Mouse (Mus musculus) lung, postnatal 14 days (tissue): ENCODE data around the gene Gpr179.
"Not testable (repeated sequence)": the region's sequence is repeated elsewhere in the genome, so short reads cannot be mapped to it uniquely, and the experiment has no call there.

Experiments used
- DNase-seq: peaks from one replicate; pipeline ENCODE4 v3.0.0; 2021

Gpr179 gene

DNA sequence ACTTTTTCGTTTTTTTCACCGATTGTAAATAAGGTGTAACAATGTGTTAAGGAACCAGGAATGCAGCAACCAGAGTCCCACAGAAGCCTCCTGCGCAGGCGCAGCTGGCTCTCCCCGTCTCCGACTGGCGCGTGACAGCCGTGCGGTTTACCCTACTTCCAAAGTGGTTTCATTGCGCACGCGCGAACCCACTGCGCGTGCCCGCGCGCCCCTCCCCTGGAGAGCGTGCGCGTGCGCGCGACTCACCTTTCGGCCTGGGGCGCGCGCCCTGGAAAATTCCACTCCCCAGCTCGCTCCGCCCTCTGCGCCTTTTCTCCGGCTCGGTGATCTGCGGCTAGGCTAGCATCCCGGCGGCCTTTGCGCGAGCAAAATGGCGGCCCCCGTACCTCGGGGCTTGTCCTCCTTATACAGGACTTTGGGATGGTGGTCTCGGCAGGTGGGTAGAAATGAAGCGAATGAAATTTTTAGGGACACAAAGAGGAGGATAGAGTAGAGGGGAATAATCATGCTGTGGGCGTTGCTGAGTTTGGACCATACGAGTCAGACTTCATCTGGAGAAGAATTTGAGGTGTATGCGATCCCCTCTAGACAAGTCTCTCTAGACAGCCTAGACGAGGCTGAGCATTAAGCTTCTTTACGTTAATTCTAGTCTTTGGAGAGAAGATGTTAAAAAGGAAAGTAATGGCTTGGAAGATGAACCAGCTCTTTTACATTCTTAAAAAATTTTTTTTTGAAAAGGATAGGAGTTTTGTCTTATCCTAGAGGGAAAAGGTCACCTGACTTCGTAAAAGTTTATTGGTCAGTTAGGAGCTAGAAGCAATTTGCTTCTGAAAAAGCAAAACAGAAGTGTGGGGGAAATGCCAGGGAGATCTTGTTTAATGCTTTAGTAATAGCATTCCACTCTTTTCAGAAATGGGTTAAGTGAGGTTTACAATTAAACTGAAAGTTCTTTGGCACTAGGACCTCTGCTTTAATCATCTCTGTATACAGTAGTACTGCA lies 36.1 kb downstream of the Gpr179 start, which contains the start of gene Mrpl45:
Gene Mrpl45 (plus strand): TSS at position 213 of the 1,000 bp plus-strand sequence.
- peak; percentile 98 for DNase-seq

- no peak for DNase-seq
These were observed 37.0 kb downstream of the Gpr179 start for GRCm38 (mm10) chr11:97314751-97315503.

DNA sequence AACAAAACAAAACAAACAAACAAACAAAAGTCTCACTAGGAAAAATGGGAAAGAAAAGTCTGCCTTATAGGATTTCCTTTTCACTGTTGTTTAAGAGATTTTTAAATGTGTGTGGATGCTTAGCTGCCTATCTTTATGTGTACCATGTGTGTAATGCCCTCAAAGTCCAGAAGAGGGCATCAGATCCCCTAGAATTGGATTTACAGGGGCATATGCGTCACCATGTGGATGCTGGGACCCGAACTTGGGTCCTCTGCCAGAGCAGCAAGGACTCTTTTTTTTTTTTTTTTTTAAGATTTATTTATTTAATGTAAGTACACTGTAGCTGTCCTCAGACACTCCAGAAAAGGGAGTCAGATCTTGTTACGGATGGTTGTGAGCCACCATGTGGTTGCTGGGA lies 37.8 kb downstream of the Gpr179 start:
- no peak for DNase-seq

GRCm38 (mm10) chr11:97312871-97313270 lies 39.0 kb downstream of the Gpr179 start:
- DNase-seq, result not testable (repeated sequence)

GRCm38 (mm10) chr11:97310895-97311631 lies 40.8 kb downstream of the Gpr179 start:
- DNase-seq, result peak; percentile 24

GRCm38 (mm10) chr11:97309911-97310571 lies 41.8 kb downstream of the Gpr179 start:
- DNase-seq, result peak; percentile 81

DNA sequence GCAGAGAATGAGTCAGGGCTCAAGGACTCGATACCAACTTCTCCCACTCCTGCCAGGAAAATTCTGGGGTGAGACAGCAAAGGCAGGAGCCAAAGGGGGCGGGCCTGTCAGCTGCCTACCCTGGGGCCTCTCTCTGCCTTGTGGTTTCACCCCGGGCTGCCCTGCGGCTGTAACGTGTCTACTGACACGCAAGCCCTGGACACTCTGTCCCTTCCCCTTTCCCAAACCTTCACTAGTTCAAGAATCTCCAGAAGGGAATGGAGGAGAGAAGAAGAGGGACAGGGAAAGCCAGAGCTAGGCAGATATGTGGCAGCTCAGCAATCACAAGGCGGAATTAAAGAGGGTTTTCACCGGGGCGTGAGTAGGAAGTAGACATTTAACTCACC lies 42.4 kb downstream of the Gpr179 start:
- peak; percentile 82 for DNase-seq

DNA sequence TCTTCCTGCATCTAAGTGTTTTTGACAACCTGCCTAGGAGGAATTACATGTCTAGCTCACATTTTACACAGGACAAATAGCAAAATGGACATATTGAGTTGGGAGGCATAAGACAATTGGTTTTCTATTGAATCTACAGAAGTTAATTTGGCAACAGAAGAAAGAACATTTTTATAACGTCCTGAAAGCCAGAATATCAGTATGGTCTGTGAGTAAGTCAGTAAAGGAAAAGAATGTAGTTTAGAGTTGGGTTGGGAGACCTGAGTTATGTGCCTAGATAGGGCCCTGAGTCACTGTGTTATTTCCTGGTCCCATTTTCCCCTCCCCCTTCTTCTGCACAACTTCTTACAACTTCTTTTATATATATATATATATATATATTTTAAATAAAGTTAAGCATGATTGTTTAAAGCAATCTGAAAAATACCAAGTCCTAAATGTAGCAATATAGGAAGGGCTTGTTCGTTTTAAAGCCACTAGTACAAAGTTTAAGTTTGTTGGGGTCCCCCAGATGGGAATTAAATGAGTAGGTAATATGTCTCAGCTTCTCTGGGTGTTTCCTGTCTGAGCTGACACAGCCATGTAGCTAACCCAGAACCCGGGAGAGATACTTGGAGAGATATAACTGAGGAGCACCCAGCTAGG lies 42.9 kb downstream of the Gpr179 start:
- DNase-seq, result no peak

DNA sequence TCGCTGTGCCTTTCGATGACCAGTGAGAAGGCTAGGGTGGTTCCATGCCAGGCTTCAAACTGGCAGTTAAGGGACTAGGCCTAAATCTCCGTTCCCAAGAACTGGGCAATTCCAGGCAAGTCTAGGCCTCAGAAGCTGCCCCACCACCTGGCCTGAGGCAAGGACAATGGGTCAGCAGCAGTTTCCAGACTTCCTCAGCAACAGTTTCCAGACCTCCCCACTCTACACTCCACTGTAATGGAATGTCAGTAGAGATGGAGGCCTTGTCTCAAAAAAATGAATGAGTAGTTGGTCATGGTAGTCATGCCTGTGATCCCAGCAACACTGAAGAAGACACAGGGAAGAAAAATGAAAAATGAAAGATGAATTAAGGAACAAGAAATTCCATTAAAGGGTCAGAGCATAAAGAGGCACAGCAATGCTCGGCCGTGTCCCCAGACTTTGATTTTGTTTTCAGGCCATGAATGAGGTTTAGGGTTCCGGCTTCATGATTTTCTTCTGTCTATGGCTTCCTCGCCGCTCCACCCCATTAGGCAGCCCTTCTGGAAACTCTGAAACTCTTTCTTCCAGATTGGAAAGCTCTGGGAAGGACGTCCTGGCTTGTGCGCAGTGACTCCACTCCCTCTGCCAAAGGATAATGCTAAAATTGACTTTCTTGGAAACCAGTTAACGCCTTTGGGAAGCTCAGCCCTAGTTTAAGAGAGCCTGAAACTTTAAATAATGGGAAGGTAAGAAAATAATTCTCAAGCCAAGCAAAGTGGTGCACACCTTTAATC lies 44.4 kb downstream of the Gpr179 start:
- DNase-seq, result no peak

DNA sequence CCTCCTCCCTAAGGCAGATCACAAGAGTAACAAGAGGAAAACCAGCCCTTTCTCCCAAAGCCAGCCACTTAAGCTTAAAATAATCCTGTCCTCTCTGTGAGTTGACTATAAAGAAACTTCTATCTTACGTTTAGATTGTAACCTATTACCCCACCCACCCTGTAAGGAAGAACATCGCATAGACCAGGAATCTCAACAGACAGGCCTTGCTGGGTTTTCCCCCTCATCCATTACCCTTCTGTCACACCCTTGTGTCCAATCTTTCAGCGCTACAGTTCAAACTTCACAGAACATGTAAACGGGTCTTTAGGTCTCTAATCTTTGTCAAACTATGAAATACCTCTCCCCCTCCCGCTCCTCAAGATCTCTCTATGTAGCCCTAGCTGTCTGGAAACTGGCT lies 47.2 kb downstream of the Gpr179 start:
- DNase-seq, result no peak

DNA sequence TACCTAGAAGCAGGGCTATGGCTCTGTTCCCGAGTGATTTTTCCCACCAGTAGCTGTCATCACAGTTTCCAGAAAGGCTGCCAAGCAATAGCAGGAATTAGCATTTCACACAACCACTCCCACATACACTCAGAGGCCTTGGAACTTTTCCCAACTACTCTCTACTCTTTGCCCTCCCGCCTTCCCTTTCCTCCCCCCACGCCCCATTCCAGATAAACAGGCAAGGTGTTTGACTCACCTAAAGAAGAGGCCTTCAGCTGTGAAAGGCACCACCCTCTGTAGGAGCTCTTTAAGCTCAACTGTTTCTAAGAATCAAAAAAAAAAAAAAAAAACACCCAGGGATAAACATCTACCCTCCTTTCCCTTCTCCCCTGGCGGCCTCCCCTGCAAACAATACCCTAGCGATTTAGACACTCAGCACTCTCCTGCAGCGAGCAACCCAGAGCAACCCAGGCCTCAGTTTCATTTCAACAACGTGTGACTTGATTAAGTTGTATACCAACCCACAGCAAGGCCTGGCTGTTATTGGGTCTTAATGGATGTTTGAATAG lies 49.6 kb downstream of the Gpr179 start:
- peak; percentile 79 for DNase-seq

GRCm38 (mm10) chr11:97301406-97301805 lies 50.5 kb downstream of the Gpr179 start:
- DNase-seq, result no peak

GRCm38 (mm10) chr11:97299939-97300338 lies 51.9 kb downstream of the Gpr179 start:
- DNase-seq, result no peak

DNA sequence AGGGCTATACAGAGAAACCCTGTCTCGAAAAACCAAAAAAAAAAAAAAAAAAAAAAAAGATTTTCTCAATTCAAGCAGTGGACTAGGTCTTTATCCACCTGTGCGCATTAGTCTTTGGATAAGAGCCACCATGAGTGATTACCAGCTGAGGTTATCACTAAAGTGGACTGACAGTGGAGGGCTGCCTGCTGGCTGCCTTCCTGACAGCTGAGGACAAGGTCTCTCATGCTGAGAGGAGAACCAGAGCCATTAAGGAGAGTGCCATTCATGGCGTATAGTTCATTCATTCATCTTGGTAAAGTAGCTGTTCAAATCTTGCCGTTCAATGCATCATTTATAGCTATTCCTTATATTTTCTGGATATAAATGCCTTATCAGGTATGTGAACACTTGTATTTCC lies 55.3 kb downstream of the Gpr179 start:
- no peak for DNase-seq

GRCm38 (mm10) chr11:97292731-97293130 lies 59.1 kb downstream of the Gpr179 start:
- no peak for DNase-seq

- DNase-seq, result peak; percentile 37
These were observed 62.3 kb downstream of the Gpr179 start for GRCm38 (mm10) chr11:97289276-97290230.

DNA sequence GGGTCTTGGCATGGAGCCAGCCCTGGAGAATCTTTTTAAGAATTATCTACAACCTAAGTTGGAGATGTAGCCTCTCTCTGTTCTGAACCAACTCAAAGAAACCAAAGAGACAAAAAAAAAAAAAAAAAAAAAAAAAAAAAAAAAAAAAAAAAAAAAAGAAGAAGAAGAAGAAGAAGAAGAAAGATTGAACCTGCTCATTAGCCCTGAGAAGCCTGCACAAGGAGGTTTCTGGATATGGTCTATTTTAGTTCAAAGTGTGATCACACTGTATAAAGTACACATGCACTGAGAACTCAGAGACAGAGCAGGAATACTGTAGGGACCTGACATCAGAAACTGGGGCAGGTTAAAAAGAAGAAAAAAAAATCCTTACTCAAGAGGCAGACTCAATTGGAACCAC lies 64.2 kb downstream of the Gpr179 start:
- DNase-seq, result no peak

DNA sequence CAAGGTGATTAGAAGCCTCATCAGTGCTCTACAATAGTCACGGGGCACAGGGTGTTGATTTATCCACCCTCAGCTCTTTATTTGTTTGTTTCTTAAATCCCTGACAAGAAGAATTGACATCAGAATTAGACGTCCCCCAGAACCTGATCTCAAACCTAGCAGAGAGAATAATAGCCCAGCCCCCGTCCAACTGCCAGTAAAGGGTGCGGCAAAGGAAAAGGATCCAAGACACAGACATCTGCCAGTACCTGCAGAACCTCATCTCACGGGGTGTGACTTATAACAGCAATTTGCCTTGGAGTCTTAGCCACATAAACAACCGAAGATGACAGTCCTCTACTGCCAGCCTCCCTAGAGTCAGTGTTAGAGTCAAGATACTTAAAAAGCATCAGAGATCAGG lies 64.9 kb downstream of the Gpr179 start:
- DNase-seq, result no peak
